Mouse (Mus musculus) liver, postnatal 0 days (tissue): ENCODE data around the gene Nudt21.

Experiments used
- CTCF ChIP-seq: sonication (generic); IDR thresholded peaks from 2 replicates; pipeline ENCODE4 v1.5.1; 2016; ENCODE audit warnings: antibody characterized with exemption, low read depth
- EP300 ChIP-seq: IDR thresholded peaks from 2 replicates; pipeline ENCODE4 v1.6.1; 2016; ENCODE audit warnings: antibody characterized with exemption, low read depth, mild to moderate bottlenecking

GRCm38 (mm10) chr8:94066121-94066863 lies 29.5 kb upstream of the Nudt21 start:
- TF ChIP-seq CTCF (no peak), EP300 (no peak)
